Mouse (Mus musculus): ENCODE data around the gene Hnrnpk. TPM values are rescaled to one million over a fixed set of nuclear protein-coding genes. Genes with fewer than 3 reads are reported as not detected.

The Hnrnpk gene
- polyA plus RNA-seq, 1 experiment from 2014 or later = 1,944 TPM

DNA sequence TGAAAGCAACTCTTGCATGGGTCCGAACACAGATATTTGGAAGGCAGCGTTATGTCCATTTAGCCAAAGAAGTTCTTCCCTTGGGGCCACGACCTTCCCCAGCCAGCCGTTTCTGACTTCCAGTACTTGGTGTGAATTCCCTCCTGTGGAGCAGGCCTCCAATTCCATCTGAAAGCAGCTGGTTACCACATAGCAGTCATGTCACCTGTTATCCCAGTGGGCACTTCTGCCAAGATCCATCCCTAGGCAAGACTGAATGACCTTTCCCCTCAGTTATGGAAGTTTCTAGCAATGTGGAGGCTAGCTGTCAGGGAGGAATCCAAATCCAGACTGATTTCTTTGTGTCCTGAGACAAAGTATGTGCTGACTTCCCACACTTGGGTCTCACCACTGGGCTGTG lies 17.9 kb upstream of the Hnrnpk start:
- no peak for ATAC-seq
- no peak overlapping the region for H3K27ac ChIP-seq (ENCODE audit: low read depth, low read length)
- DNase-seq (ENCODE audit: low spot score) = no peak
- H3K36me3 ChIP-seq (ENCODE audit: control insufficient read depth, insufficient read depth, low read length) = no peaks in the 10 kb centered on the region
- 85% methylated on average over 4 of the region's 4 CpGs for WGBS
- H3K9ac ChIP-seq (ENCODE audit: low read length) = no peak overlapping the region
- H3K4me3 ChIP-seq (ENCODE audit: low read depth, low read length) = no peak overlapping the region
- no peaks in the 10 kb centered on the region for H3K9me3 ChIP-seq (replicated peaks; ENCODE audit: control insufficient read depth, low read length)
- no peaks in the 10 kb centered on the region for H3K27me3 ChIP-seq (replicated peaks; ENCODE audit: control insufficient read depth, insufficient read depth, low read length)
- H3K4me1 ChIP-seq (ENCODE audit: control insufficient read depth, insufficient read depth, low read length) = no peaks in the 10 kb centered on the region
- no peak overlapping the region for H3K4me2 ChIP-seq (ENCODE audit: low read length)

DNA sequence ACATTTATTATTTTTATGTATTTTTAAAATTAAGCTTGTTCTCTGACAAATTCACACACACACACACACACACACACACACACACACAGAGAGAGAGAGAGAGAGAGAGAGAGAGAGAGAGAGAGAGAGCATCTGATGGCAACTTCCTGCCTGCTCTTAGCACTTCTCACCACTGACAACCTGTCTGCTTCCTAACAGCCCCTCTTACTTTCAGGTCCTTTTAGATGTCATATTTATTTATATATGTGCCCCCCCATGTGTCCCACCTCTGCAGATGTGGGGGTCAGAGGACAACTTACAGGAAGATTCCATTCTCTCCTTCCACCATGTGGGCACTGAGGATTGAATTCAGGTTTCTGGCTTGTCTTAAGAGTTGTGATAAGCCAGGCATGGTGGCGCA lies 16.1 kb upstream of the Hnrnpk start:
- Histone ChIP-seq H3K4me1 (ENCODE audit: control insufficient read depth, insufficient read depth, low read length) (no peaks in the 10 kb centered on the region), H3K9ac (ENCODE audit: low read length) (no peak overlapping the region), H3K9me3 (replicated peaks; ENCODE audit: control insufficient read depth, low read length) (no peaks in the 10 kb centered on the region), H3K36me3 (ENCODE audit: control insufficient read depth, insufficient read depth, low read length) (no peaks in the 10 kb centered on the region), H3K4me2 (ENCODE audit: low read length) (no peak overlapping the region), H3K4me3 (ENCODE audit: low read depth, low read length) (no peak overlapping the region), H3K27ac (ENCODE audit: low read depth, low read length) (no peak overlapping the region), H3K27me3 (replicated peaks; ENCODE audit: control insufficient read depth, insufficient read depth, low read length) (no peaks in the 10 kb centered on the region)
- no peak for ATAC-seq
- DNase-seq (ENCODE audit: low spot score) = no peak
- 100% methylated on average over 1 of the region's 1 CpGs for WGBS

DNA sequence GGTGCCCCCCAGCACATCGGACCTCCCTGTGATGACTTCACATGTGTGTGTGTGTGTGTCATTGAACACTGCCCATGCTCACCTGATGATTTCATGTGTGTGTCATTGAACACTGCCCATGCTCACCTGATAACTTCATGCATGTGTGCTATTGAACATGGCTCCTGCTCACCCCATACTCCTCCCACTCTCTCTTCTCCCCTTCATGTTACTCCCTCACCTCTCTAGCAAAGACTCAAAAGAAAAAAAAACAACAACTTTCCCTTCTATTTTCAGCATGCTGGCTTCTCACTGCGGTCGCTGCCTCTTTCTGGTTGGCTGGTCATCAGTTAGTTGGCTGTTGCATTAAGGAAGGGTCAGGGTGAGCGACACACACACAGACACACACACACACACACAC lies 15.5 kb upstream of the Hnrnpk start:
- Histone ChIP-seq H3K4me2 (ENCODE audit: low read length) (no peak overlapping the region), H3K9ac (ENCODE audit: low read length) (no peak overlapping the region), H3K27ac (ENCODE audit: low read depth, low read length) (no peak overlapping the region), H3K36me3 (ENCODE audit: control insufficient read depth, insufficient read depth, low read length) (no peaks in the 10 kb centered on the region), H3K27me3 (replicated peaks; ENCODE audit: control insufficient read depth, insufficient read depth, low read length) (no peaks in the 10 kb centered on the region), H3K4me3 (ENCODE audit: low read depth, low read length) (no peak overlapping the region), H3K9me3 (replicated peaks; ENCODE audit: control insufficient read depth, low read length) (no peaks in the 10 kb centered on the region), H3K4me1 (ENCODE audit: control insufficient read depth, insufficient read depth, low read length) (no peaks in the 10 kb centered on the region)
- ATAC-seq (no peak), DNase-seq (ENCODE audit: low spot score) (no peak)
- WGBS = 83% methylated on average over 4 of the region's 4 CpGs

DNA sequence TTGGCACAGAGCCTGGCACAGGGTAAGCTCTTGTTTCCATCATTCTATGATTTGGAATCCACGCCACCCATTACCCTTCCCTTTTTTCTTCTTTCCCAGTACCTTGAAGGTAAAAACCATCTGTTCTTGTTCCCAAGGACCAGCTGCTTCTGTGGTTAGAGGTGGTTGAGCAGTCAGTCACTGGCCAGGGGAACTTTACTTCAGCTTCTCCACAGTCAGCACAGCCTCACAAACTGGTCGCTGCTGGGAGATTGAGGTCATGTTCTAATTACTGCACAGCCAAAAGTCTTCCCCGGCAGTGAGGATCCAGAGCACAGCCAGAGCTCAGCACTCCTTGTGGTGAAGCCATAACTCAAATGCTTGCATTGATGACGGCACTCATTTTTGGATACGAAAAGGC lies 12.7 kb upstream of the Hnrnpk start:
- Histone ChIP-seq H3K27ac (ENCODE audit: low read depth, low read length) (no peak overlapping the region), H3K9ac (ENCODE audit: low read length) (no peak overlapping the region), H3K4me3 (ENCODE audit: low read depth, low read length) (no peak overlapping the region), H3K4me2 (ENCODE audit: low read length) (no peak overlapping the region), H3K36me3 (ENCODE audit: control insufficient read depth, insufficient read depth, low read length) (no peaks in the 10 kb centered on the region), H3K4me1 (ENCODE audit: control insufficient read depth, insufficient read depth, low read length) (no peaks in the 10 kb centered on the region), H3K9me3 (replicated peaks; ENCODE audit: control insufficient read depth, low read length) (no peaks in the 10 kb centered on the region), H3K27me3 (replicated peaks; ENCODE audit: control insufficient read depth, insufficient read depth, low read length) (no peaks in the 10 kb centered on the region)
- DNase-seq (ENCODE audit: low spot score) (no peak), ATAC-seq (no peak)
- 83% methylated on average over 5 of the region's 5 CpGs for WGBS

DNA sequence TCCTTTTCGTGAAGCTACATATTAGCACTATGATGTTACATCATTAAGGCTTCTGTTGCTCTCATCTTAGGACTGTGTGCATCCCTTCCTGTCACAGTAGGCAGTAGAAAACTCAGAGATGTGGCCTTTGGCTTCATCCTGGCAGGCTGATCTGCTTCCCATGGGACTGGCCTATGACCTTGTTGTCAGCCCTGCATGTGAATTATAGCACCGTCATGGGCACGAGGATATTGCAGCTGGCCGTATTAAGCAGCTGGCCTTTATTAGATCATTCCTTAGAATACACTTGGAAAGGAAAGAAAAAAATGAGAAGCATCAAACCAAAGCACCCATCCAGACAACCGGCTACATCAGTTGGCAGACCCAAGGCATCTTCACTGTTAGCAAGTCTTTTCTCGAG lies 12.2 kb upstream of the Hnrnpk start:
- WGBS = 86% methylated on average over 6 of the region's 6 CpGs
- H3K4me1 ChIP-seq (ENCODE audit: control insufficient read depth, insufficient read depth, low read length) = no peaks in the 10 kb centered on the region

DNA sequence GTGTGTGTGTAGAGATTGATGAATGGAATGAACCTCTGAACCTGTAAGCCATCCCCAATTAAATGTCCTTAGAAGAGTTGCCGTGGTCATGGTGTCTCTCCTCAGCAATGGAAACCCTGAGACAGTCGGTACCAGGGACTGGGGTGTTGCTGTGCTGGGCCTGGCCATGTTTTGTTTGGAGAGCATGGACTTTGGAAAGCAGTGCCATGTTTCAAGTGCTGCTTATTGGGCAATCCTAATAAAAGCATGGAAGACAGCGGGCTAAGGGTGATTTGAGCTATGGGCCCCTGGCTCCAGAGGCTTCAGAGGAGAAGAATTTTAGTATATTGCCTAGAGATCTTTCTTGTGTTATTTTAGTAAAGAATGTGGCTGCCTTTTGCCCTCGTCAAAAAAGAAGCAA lies 7.9 kb upstream of the Hnrnpk start:
- Histone ChIP-seq H3K4me2 (ENCODE audit: low read length) (no peak overlapping the region), H3K9ac (ENCODE audit: low read length) (no peak overlapping the region), H3K4me1 (ENCODE audit: control insufficient read depth, insufficient read depth, low read length) (no peaks in the 10 kb centered on the region), H3K36me3 (ENCODE audit: control insufficient read depth, insufficient read depth, low read length) (peaks cover 6% of the 10 kb centered on the region; the same call in 1 of the 2 replicates), H3K4me3 (ENCODE audit: low read depth, low read length) (no peak overlapping the region), H3K27ac (ENCODE audit: low read depth, low read length) (no peak overlapping the region), H3K9me3 (replicated peaks; ENCODE audit: control insufficient read depth, low read length) (no peaks in the 10 kb centered on the region), H3K27me3 (replicated peaks; ENCODE audit: control insufficient read depth, insufficient read depth, low read length) (no peaks in the 10 kb centered on the region)
- WGBS = 94% methylated on average over 4 of the region's 4 CpGs
- DNase-seq (ENCODE audit: low spot score) (no peak), ATAC-seq (no peak)

More for the DNA sequence above, 12.2 kb upstream of the Hnrnpk start:
- no peak overlapping the region for H3K27ac ChIP-seq (ENCODE audit: low read depth, low read length)
- no peaks in the 10 kb centered on the region; the same call in 1 of the 2 replicates for H3K36me3 ChIP-seq (ENCODE audit: control insufficient read depth, insufficient read depth, low read length)
- no peak overlapping the region for H3K9ac ChIP-seq (ENCODE audit: low read length)
- H3K9me3 ChIP-seq (replicated peaks; ENCODE audit: control insufficient read depth, low read length) = no peaks in the 10 kb centered on the region
- H3K27me3 ChIP-seq (replicated peaks; ENCODE audit: control insufficient read depth, insufficient read depth, low read length) = no peaks in the 10 kb centered on the region
- ATAC-seq = no peak
- no peak overlapping the region for H3K4me2 ChIP-seq (ENCODE audit: low read length)
- no peak for DNase-seq (ENCODE audit: low spot score)
- no peak overlapping the region for H3K4me3 ChIP-seq (ENCODE audit: low read depth, low read length)

DNA sequence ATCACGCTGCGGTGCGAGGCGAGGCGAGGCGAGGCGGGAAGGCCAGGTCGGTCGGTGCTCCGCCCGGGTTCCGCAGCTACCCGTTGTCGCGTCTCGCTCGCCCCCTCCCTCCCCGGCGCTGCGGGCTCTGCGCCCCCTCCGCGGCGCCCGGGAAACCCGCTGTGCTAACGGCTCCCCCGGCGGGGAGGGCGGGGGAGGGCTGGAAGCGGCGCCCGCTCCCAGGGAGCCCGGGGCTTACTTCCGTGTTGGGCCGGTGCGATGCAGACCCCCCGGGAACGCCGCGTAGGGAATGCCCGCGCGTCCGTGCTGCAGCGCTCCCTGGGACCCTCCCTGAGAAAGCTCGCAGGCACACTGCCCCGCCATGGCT lies 416 bp downstream of the Hnrnpk start:
- DNase-seq (ENCODE audit: low spot score) (no peak), ATAC-seq (peak; percentile 69; the same call in 1 of the 2 replicates)
- peak overlapping the region; percentile 46 for H3K4me2 ChIP-seq (ENCODE audit: low read length)
- H3K4me1 ChIP-seq (ENCODE audit: control insufficient read depth, insufficient read depth, low read length) = peaks cover 4% of the 10 kb centered on the region; the same call in 1 of the 2 replicates
- peaks cover 11% of the 10 kb centered on the region for H3K36me3 ChIP-seq (ENCODE audit: control insufficient read depth, insufficient read depth, low read length)
- peak overlapping the region; percentile 100 for H3K9ac ChIP-seq (ENCODE audit: low read length)
- H3K9me3 ChIP-seq (replicated peaks; ENCODE audit: control insufficient read depth, low read length) = no peaks in the 10 kb centered on the region
- peak overlapping the region; percentile 100 for H3K27ac ChIP-seq (ENCODE audit: low read depth, low read length)
- H3K4me3 ChIP-seq (ENCODE audit: low read depth, low read length) = peak overlapping the region; percentile 99
- 1% methylated on average over 34 of the region's 48 CpGs for WGBS
- no peaks in the 10 kb centered on the region for H3K27me3 ChIP-seq (replicated peaks; ENCODE audit: control insufficient read depth, insufficient read depth, low read length)

DNA sequence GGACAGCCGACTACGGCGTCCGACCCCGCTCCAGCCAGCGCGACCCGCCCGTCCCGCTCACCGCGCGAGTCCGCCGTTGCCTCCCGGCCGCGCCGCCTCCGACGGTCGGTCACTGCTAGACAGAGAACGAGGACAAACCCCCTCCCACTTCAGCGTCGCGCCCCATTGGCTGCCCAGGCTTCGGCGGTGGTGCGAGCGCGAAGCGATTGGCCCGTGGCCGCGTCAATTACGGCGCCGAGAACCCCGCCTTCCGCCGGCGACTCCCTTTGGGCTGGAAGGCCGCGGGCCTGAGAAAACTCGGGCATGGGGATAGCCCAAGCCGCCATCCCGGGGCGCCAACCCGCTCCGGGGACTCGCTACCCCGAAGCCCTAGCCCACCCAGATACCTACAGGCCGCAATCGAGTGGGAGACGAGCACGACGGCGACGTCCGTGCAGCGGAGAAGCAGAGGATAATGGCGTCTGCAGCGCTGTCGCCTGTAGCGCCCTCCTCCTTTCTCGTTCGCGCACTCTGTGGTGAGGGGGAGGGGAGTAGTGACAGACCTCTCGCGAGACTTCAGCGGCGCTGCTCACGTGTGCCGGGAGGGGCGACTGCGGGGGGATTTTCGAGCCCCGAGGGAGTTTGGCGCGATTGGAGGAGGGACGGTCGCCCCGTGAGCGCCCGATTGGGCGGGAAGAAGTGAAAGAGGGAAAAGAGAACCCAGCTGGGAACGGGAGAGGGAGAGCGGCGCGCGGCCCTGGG lies 970 bp downstream of the Hnrnpk start, which contains the start of gene Rmi1:
Gene Rmi1 (plus strand): TSS at position 246 of the 741 bp plus-strand sequence.
- H3K9ac ChIP-seq (ENCODE audit: low read length) = peak within 1 kb of the TSS; percentile 100
- H3K27ac ChIP-seq (ENCODE audit: low read depth, low read length) = peak within 1 kb of the TSS; percentile 100
- peak within 1 kb of the TSS; percentile 68 for H3K4me2 ChIP-seq (ENCODE audit: low read length)
- H3K9me3 ChIP-seq (replicated peaks; ENCODE audit: control insufficient read depth, low read length) = no peaks in the 10 kb centered on the region
- H3K4me1 ChIP-seq (ENCODE audit: control insufficient read depth, insufficient read depth, low read length) = peaks cover 4% of the 10 kb centered on the region; the same call in 1 of the 2 replicates
- DNase-seq (ENCODE audit: low spot score) (peak; percentile 99), ATAC-seq (peak; percentile 96)
- H3K4me3 ChIP-seq (ENCODE audit: low read depth, low read length) = peak within 1 kb of the TSS; percentile 99
- peaks cover 16% of the 10 kb centered on the region for H3K36me3 ChIP-seq (ENCODE audit: control insufficient read depth, insufficient read depth, low read length)
- WGBS = under 1% methylated on average over 84 of the region's 91 CpGs
- H3K27me3 ChIP-seq (replicated peaks; ENCODE audit: control insufficient read depth, insufficient read depth, low read length) = no peaks in the 10 kb centered on the region
